Mouse (Mus musculus) bone marrow macrophage, adult 2 months (primary cell): Measurements from ENCODE around the gene Entpd1.

Experiments
- CTCF ChIP-seq: IDR thresholded peaks from 2 replicates; pipeline ENCODE4 v1.5.1; 2012; ENCODE audit warnings: low read depth, mild to moderate bottlenecking, low read length, moderate library complexity
- POLR2A ChIP-seq: IDR thresholded peaks from 2 replicates; pipeline ENCODE4 v1.6.1; 2012; ENCODE audit warnings: mild to moderate bottlenecking, low read depth, low read length, borderline replicate concordance

GRCm38 (mm10) chr19:40726614-40727013 lies 114.4 kb downstream of the Entpd1 start:
- TF ChIP-seq CTCF (no peak), POLR2A (no peak)
